Mouse (Mus musculus): ENCODE results near the gene Vmn2r89. TPM values are rescaled to one million over a fixed set of nuclear protein-coding genes. Genes with fewer than 3 reads are reported as not detected.
"Not testable (repeated sequence)": the region's sequence is repeated elsewhere in the genome, so short reads cannot be mapped to it uniquely, and the experiment has no call there.

The Vmn2r89 gene
- total RNA-seq (2021) = not detected
- long read RNA-seq, experiment 1 = 0 reads
- long read RNA-seq, experiment 2 = 0 reads

- DNase-seq (ENCODE audit: low spot score) = not testable (repeated sequence)
Measured at GRCm38 (mm10) chr14:51451557-51451956, at the start of gene Vmn2r89. Gene Vmn2r89 (plus strand): TSS chr14:51451857.

- DNase-seq (ENCODE audit: low spot score) = no peak
Measured at GRCm38 (mm10) chr14:51410520-51410919, 41.1 kb upstream of the Vmn2r89 start, which contains the start of gene Vmn2r88. Gene Vmn2r88 (plus strand): TSS chr14:51410820.

- DNase-seq (ENCODE audit: low spot score) = no peak
Measured at GRCm38 (mm10) chr14:51423885-51424284, 27.8 kb upstream of the Vmn2r89 start.

GRCm38 (mm10) chr14:51430138-51430537, 21.5 kb upstream of the Vmn2r89 start:
- not testable (repeated sequence) for DNase-seq (ENCODE audit: low spot score)

GRCm38 (mm10) chr14:51434546-51434945, 17.1 kb upstream of the Vmn2r89 start:
- no peak for DNase-seq (ENCODE audit: low spot score)

GRCm38 (mm10) chr14:51435020-51435419, 16.6 kb upstream of the Vmn2r89 start:
- DNase-seq (ENCODE audit: low spot score) = no peak

- no peak for DNase-seq (ENCODE audit: low spot score)
Measured at GRCm38 (mm10) chr14:51438955-51439354, 12.7 kb upstream of the Vmn2r89 start.

- DNase-seq (ENCODE audit: low spot score) = not testable (repeated sequence)
Measured at GRCm38 (mm10) chr14:51480278-51480677, 28.6 kb downstream of the Vmn2r89 start.

GRCm38 (mm10) chr14:51481332-51482015, 29.8 kb downstream of the Vmn2r89 start:
- not testable (repeated sequence) for DNase-seq (ENCODE audit: low spot score)

GRCm38 (mm10) chr14:51482051-51482715, 30.5 kb downstream of the Vmn2r89 start:
- no peak for DNase-seq (ENCODE audit: low spot score)

GRCm38 (mm10) chr14:51482971-51483381, 31.3 kb downstream of the Vmn2r89 start:
- not testable (repeated sequence) for DNase-seq (ENCODE audit: low spot score)

- DNase-seq (ENCODE audit: low spot score) = no peak
Measured at GRCm38 (mm10) chr14:51483671-51484070, 32.0 kb downstream of the Vmn2r89 start.

- no peak for DNase-seq (ENCODE audit: low spot score)
Measured at GRCm38 (mm10) chr14:51486111-51486510, 34.5 kb downstream of the Vmn2r89 start.

- no peak for DNase-seq (ENCODE audit: low spot score)
Measured at GRCm38 (mm10) chr14:51495781-51496180, 44.1 kb downstream of the Vmn2r89 start.

- DNase-seq (ENCODE audit: low spot score) = no peak
Measured at GRCm38 (mm10) chr14:51496955-51497354, 45.3 kb downstream of the Vmn2r89 start.

GRCm38 (mm10) chr14:51497958-51498357, 46.3 kb downstream of the Vmn2r89 start:
- DNase-seq (ENCODE audit: low spot score) = no peak

- no peak for DNase-seq (ENCODE audit: low spot score)
Measured at GRCm38 (mm10) chr14:51499707-51500275, 48.1 kb downstream of the Vmn2r89 start.

GRCm38 (mm10) chr14:51500461-51500860, 48.8 kb downstream of the Vmn2r89 start:
- no peak for DNase-seq (ENCODE audit: low spot score)

- no peak for DNase-seq (ENCODE audit: low spot score)
Measured at GRCm38 (mm10) chr14:51507416-51507815, 55.8 kb downstream of the Vmn2r89 start.

Measured in gastrocnemius, adult 18-20 months (tissue).